Mouse (Mus musculus) right cerebral cortex, adult 18-20 months (tissue): ENCODE results near the gene Kcnab1.
"Not testable (repeated sequence)": the region's sequence is repeated elsewhere in the genome, so short reads cannot be mapped to it uniquely, and the experiment has no call there.

Source experiments
- DNase-seq: peaks from one replicate; pipeline ENCODE4 v3.0.0; 2022; ENCODE audit warnings: mixed read lengths

The Kcnab1 gene

DNA sequence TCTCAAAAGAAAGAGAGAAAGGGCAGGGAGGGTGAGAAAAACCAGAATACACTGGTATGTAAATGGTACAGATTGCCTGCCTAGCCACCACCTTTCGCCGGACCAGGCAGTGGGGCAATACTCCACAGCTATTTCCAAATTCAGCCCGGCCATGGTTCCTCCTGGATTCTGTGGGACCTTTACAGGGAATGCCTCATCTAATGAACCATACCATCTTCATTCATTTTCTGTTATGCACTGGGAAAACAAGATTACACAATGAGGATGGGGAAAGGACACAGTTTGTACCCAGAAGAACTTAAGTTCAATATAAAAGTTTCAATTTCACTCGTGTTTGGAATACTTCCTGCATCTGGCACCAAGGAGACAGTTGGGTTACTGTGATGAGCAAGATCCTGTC is 263.4 kb downstream of the Kcnab1 start:
- no peak for DNase-seq

DNA sequence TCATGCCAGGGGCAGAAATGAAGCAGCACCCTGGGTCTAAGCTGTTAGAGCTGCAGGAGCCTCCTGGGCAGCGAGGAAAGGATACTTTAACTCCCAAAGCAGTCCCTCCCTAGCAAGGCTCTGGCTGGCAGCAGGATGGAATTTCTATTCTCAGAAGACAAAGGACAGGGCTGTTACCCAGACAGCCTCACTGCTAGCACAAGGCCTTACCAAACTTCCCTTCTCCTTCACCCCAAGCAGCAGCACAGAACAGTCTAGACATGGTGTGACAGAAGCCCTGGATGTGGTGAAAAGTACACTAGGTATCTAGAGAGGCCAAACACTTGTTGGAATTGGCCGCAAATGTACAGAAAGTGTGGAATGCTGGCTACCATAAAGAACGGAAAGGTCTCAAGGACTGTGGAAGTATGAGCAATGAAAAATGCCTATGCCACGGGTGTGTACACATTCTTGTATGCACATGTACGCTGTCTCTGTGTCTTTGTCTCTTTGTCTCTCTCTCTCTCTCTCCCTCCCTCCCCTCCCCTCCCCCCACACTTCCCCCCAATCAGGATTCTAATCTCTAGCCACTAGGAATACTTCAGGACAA is 264.5 kb downstream of the Kcnab1 start:
- no peak for DNase-seq

DNA sequence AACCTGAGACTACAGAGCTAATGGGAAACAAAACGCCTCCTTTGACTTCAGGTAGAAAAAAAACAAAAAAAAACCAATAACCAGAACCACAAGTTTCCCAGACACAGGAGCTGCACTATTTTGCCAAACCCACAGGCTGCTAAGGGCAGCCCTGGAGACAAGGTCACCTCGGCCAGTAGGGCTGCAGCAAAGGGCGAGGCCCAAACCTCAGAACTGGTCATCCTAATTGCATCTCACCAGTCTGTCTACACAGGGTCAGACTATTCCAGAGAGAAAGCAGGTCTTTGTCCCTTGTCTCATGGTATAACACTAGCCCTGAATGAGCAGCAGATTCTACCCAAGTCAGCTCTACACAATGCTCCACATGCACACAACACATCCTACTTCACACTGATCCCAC is 265.5 kb downstream of the Kcnab1 start:
- no peak for DNase-seq

DNA sequence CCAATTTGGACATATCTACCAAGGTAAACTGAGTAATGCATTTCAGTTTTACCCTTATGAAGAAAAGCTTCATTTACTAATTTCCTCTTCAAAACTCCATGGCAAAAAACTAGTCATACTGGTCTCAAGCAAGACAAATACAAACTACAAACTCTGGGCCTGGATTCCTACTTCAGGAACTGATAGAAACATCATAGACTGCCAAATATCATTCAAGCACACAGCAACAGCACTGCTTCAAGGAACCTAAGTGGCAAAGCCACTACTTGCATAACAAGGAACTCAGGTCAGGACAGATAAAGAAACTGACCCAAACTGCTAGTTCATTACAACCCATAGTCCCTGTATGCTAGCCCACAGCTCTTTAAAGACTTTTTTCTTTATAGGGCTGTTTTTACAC is 269.5 kb downstream of the Kcnab1 start:
- no peak for DNase-seq

DNA sequence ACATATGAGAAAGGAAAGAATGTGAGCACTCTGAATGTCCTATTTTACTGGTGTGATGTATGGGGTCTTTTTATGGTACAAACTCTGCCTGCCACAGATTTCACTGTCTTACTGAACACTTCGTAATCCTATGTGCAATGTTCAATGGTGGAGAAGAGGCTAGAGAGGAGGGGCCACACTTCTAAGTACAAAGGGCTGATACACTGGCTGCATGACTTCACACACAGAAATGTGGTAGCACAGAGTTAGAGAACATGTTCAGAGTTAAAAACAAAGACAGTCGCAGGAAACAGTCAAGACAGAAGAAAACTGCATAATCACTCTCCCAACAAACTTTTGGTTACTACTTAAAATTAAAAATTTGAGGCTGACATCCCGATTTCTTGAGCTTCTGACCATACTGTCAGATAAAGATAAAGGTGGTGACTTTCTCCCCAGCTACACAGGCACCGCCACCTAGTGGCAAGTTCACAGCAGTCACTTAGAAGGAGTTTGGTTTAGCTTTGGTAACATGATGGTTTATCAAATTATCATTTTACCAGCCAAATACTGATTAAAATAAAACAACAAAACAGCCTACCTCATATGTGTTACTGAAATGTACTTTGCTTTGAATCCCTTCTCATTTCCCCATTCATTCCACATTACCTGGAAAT is 270.8 kb downstream of the Kcnab1 start:
- DNase-seq, result peak; percentile 23

DNA sequence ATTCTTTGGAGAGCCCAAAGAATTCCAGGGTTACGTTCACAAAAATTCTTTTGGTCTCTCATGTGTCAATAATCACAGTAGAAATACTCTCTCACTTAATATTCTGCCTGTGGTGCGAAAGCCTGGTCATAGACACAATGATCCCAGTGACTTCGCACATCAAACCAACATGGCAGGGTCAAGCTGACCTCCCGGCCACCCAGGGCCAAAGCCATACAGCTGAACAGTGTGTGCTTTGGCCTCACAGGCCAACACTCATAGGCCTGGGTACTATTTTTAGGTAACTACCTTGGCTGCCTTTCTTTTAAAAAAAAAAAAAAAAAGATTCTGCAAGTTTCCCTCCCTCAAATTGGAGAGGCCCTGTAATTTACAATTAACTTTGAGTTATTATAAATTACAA is 271.9 kb downstream of the Kcnab1 start:
- no peak for DNase-seq

DNA sequence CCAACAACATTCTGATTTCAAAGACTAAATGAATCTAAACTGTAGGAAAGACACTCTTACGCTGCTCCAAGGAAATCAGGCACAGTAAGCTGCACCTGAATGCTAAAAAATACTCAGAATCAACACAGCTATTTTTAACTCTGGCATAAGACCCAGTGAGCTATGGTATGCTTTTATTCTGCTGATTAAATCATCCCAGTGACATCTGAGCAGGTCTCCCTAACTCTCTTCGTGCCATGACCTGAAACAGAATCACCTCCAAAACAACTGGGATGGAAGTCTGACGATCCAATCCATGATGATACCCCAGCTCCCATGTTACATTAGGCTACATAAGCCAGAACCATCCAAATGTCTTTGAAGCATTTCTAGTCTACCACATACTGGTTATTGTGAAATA is 275.2 kb downstream of the Kcnab1 start:
- no peak for DNase-seq

DNA sequence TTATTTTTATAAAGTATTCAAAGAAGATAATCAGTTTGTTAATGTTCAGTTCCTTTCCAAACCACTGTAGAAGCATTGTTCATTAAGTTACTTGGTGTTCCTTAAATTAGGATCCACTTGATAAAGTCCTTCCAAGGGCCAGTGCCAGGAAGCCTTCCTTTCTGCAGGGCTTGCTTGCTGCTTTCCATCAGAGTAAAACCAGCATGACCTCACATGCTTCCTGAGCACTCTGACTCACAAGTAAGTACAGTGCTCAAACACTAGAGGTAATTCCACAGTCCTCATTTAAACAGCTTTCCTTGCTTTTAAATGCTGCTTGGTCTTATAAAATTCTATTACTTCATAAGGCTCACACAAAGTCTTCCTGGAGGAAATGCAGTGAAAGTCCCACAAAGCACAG is 276.6 kb downstream of the Kcnab1 start:
- no peak for DNase-seq

DNA sequence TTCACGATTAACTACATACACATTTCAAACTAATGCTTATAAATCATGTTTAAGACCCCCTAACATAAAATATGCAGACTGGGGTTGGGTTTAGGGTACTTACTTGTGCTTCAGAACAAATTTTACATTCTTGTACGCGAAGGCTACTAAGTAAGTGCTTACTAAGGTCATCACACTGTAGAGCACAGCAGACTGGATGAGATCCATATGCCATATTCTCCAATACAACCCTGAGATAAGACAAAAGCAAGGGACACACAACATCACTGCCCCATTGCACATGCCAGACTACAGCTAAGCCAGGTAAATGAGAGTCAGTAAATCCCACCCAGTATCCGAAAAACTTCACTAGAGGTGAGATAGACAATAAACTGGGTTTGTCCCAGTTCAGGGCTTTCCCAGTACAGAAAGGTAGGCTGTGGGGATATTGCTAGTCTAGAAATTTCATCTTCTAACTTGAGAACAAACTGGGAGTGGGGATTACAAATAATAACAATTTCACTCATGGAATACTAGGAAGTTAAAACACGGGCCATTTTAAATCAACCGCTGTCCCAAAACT is 282.1 kb downstream of the Kcnab1 start:
- no peak for DNase-seq

DNA sequence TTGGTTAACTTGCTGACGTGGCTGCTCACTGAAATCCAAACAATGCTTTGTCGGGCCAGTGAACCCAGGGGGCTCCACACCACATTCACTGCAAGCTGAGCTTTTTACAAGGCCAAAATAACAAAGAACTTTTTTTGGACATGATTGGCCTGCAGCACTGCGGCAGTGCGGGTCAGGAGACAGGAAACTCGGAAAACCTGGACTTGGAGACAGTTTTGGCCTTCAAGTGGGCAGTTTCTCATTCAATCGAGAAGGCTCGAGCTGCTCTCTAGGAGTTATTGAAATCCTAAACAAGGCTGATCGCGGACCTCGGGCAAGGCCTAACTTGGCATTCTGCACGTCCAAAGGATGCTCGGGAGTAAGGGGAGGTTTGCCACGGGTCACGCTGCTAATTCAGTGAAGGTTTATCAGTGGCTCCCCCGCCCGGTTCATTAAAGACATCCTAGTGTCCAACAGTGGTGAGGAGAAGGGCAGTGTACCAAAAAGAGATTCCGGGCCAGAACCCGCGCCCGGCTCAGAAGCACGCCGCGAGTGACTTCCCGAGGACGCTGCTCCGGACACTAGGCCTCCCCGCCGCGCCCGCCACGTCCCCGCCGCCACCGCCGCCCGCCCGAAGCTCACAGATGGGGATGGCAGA is 282.7 kb downstream of the Kcnab1 start:
- no peak for DNase-seq

DNA sequence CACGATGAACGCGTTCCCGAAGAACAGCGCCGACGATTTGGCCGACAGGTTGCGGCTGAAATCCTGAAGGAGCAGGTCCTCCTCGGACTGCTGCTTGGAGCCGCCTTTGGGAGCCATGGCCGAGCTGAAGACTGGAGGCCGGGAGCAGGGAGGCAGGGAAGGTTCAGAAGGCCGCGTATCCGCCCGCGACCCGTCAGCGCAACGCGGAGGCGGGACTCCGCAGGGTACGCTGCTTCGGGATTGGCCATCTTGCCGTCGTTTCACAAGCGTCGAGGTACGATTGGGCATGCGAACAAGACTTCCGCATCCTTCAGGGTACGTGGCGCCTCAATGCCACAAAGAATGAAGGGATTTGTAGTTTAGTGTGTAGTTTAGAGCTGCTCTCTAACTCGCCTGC is 283.2 kb downstream of the Kcnab1 start, which contains the start of gene Ssr3:
Gene Ssr3, minus strand, starts transcription at position 203 of the 397 bp plus-strand sequence.
- DNase-seq, result peak; percentile 99

DNA sequence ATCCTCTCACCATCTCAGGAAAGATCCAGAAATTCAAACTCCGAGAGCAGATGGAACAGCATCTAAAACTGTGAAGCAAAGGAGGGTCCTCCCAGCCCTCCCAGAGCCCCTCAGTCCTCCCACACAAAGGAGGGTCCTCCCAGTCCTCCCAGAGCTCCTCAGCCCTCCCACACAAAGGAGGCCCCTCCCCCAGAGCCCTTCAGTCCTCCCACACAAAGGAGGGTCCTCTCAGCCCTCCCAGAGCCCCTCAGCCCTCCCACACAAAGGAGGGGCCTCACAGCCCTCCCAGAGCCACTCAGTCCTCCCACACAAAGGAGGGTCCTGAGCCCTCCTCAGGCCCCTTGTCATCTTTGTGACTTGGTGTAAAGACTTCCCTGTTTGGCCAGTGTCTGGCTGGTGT is 285.9 kb downstream of the Kcnab1 start:
- not testable (repeated sequence) for DNase-seq

DNA sequence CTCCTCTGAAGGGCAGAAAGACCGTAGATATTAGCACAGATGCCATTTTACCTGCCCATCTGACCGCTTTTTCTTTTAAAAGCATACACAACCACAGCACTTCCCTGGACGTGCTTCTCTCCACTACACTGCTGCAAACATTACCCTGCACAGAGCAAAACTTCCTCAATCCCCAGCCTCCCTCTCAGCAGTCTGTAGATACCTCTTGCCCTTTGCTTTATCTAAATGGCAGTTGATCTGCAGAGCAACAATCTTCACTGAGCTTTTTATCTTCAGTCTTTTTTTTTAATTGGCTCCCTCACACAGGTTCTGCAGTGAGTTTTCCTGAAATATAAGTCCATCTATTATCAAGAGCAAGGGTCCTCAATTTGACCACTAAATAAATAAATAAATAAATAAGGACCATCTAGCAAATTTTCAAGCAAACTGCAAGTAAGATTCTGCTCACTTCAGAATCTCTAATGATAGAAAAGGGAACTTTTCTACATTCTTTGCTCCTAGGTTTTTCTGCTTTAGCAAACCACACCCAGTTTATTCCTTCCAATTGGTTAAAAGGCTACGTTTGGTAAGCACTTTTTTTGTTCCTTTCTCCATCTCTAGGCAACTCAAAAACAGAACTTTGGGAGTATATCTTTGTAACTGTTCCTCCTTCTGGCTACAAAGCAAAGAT is 287.8 kb downstream of the Kcnab1 start:
- DNase-seq, result no peak

DNA sequence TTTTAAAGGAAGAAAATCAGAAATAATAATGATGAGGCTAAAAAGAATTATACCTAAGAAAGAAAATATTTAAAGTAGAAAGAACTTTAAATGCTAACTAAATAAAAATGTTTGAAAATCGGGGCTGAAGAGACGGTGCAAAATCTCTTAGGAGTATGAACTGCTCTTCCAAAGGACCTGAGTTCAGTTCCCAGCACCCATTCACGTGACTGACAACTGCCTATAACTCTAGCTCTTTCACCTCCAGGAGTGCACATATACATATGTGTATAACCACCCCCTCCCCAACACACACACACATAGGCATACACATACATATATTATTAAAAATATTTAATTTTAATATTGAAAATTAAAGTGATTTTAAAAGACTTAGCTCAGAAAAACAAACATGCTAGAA is 288.4 kb downstream of the Kcnab1 start:
- no peak for DNase-seq

DNA sequence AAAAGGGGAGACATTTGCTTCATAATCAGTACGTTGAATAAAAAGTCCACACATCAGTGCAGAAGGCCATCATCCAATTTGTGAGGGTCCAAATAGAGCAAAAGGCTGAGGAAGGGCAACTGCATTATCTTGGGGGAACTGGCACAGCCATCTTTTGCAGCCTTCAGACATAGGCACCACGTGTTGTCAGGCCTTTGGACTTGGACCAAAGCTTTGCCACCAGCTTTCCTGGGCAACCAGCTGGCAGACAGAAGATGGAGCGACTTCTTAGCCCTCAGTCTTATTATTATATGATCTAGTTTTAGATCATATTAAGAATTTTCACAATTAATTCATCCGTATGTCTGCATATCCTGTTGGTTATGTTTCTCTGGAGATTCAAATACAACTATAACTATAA is 296.6 kb downstream of the Kcnab1 start:
- no peak for DNase-seq

DNA sequence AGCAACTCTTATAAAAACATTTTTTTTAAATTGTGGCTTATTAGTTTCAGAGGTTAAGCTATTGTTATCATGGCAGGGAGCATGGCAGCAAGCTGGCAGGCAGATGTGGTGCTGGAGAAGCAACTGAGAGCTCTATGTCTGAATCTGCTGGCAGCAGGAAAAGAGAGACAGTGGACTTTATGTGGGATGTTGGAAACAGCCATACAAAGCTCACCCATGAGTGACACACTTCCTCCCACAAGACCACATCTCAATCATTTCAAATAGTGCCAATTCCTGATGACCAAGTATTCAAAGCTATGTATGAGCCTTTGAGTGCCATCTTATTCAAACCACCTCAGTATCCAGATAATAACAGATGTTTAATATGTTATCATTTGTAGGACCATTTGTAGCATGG is 298.7 kb downstream of the Kcnab1 start:
- DNase-seq, result no peak

DNA sequence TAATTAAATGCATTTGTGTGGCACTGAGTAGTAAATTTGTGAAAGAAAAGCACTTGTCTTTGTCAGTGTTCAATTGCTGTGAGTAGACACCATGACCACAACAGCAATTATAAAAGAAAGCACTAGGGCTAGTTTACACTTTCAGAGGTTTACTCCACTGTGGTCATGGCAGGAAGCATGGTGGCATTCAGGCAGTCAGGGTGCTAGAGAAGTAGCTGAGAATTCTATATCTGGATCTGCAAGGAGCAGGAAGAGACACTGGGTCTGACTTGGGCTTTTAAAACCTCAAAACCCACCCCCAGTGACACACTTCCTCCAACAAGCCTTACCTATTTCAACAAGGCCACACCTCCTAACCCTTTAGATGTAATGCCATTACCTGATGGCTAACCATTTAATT is 307.4 kb downstream of the Kcnab1 start:
- no peak for DNase-seq

DNA sequence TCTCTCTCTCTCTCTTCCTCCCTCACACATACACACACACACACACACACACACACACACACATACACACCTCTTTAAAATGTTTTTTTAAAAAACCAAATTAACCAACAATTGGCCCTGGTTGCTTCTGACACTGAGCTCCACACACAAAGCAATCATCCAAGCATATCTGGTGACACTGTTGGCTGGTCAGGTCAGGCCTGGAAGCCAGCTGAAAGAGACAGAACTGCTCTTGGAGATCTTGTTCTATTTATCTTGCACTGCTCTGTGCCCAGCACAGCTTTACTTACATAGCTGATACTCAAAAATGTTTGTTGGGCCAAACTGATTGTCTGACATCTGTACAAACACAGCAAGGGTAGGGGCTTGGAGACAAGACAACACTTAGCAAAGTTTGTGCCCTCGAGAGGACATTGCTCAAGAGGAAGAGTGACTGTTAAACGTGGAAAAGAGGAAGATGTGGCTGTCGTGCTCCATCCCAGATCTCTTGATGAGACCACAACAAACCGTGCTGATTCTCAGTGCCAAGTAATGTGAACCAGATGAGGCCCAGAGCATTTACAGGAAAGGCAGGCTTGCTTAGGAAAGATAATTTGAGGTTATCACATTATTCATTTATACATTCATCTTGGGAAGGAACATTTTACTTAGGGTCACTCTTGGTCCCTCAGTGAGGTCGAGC is 308.9 kb downstream of the Kcnab1 start:
- no peak for DNase-seq

DNA sequence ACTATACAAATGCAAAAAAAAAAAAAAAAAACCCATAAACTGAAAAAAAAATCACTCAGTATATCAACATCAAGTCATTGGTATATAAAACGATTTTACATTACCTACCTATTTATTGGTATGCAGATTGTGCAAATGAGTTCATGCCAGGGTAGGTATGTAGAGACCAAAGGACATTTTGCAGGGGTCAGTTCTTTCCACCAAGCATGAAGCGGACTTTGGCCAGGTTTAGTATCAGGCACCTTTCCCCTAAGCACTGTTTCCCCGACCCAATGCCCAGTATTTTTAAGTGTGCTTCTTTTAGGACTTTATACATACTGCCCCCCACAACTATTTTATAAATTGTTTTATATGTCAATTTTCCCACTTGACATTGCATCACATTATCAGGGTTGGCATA is 310.5 kb downstream of the Kcnab1 start:
- no peak for DNase-seq
